Mouse (Mus musculus) urinary bladder, postnatal 25 days (tissue): ENCODE results near the gene Grin2a.

ENCODE experiments used
- DNase-seq: peaks from one replicate; pipeline ENCODE4 v3.0.0; 2022; ENCODE audit warnings: low spot score

The Grin2a gene

DNA sequence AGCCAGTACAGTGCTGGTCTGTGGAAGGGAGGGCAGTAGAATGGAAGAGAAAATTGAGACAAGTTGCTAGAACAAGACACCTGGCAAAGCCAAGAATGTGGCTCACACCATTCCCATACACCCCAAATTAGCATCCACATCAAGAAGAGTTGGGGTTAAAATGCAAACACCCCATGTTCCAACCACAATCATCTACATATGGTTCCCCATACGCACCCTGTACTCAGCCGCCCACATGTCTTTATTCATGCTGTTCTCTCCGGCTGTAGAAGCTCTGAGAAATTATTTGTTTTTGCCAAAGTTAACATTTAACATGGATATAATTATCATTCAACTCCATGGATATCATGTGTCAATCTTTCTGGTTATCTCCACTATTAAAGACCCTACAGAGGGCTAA is 22.7 kb downstream of the Grin2a start:
- no peak for DNase-seq

DNA sequence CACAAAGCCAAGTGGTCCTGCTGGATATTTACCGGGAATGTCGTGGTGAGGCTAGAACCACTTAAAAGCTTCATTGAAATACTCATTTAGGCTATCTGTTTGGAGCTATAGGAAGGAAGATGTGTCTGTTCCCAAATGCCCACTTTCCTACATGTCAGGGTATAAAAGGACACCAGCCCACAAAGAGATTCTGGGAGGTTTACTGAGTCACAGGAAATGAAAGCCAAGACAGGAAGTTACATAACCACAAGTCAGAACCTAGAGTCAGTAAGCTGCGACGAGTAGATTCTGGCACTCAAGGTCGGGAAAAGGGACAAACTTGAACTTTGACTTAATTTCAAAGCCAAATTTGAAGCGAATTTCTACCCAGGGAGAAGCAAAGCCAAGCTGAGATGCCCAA is 30.9 kb downstream of the Grin2a start:
- no peak for DNase-seq

GRCm38 (mm10) chr16:9962482-9962881 is 32.9 kb downstream of the Grin2a start:
- DNase-seq: no peak

GRCm38 (mm10) chr16:9959340-9959739 is 36.0 kb downstream of the Grin2a start:
- DNase-seq: no peak

GRCm38 (mm10) chr16:9954266-9954665 is 41.1 kb downstream of the Grin2a start:
- no peak for DNase-seq

DNA sequence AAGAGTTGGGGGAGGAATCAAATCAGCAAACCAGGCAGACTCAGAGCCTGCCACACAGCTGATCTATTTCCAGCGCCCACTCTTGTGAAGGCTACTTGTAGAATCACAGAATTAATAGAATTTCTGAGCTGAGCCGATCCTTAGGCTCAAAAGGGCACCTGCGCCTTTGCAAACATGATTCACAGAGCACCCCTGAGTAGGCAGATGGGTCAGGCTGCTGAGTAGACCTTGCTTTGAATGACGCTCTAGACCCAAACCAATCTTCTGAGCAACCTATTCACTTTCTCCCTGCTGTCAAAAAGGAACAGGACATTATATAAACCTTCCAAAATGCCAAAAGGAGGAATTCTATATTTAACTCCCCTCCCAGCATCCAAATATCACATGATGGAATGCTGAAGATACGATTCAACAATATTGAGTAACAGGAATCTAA is 41.9 kb downstream of the Grin2a start:
- DNase-seq: no peak

- no peak for DNase-seq
Observed at GRCm38 (mm10) chr16:9949250-9949649, 46.1 kb downstream of the Grin2a start.

DNA sequence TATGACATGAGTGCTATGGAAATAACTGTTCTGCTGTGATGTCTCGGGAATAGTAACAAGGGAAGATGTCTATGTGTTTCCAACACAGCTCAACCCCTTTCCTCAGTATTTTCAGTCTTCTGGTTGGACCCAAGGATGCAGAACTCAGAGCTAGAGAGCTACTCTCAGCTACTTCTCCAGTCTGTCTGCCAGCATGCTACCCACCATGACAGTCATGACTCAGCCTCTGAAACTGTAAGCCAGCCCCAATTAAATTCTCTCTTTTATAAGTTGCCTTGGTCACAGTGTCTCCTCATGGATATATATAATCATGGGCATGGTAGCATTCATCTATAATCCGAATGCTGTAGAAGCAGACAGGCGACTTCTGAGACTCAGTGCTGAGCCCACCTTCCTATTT is 47.9 kb downstream of the Grin2a start:
- no peak for DNase-seq

- no peak for DNase-seq
Observed at GRCm38 (mm10) chr16:9944836-9945235, 50.5 kb downstream of the Grin2a start.

DNA sequence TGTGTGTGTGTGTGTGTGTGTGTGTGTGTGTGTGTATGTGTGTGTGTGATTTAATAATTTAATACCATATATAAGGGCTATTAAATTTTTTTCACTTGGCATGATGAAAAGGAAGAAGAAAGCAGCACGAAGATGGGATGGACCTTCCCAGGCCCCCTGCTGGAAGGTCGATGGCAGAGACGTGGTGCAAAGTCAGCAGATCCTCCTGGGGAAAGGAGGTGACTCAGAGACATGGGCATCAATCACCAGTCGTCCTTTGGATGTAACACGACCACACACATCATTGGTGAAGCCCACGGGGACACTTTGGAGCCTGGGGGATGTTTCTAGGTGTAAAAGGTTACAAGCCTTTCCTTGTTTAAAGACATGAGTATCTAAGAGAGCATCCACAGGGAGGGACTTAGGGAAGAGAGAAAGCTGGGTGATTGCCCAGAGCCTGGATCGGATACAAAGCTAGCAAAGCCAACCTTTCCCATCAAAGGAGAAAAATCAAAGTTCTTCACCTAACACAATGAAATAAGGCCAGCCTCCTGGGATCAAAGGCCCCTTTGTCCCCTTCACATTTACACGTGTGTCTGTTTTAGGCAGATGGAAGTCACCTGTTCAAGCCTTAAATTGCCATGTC is 53.9 kb downstream of the Grin2a start:
- DNase-seq: no peak

DNA sequence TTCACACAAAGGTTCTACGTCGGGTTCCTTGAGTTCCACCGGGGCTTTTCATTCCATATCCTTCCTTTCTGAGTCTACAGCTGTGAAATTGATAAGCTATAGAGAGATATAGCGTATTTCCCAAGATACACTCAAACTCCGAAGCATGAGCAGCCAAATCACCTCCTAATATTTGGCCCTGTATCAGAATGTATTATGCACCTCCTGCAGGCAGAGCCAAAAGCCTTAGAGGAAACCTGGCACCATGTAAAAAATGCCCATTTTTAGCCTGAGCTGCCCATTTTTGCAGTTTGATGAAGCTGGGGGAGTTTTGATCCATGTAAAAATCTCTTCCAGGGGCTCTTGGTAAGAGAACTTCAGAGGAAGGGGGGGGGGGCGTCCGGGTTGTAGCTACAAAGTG is 54.6 kb downstream of the Grin2a start:
- no peak for DNase-seq

DNA sequence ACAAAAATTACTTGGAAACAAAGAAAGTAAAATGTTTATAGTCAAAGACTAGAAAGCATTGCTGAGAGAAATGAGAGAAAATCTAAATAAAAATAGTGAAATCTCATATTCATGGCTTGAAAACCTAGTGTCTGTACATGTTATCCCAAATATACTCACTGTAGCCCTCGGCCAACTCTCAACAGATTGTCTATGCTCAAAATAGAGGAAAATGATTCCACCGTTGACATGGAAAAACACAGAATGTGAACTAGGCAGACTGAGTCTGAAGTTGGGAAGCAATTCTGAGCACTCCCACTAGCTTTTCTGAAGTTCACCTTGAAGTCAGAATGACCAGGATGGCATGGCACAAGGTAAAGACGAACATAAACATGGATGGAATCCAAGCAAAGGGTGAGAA is 84.7 kb downstream of the Grin2a start:
- DNase-seq: no peak

- no peak for DNase-seq
Observed at GRCm38 (mm10) chr16:9909225-9909624, 86.1 kb downstream of the Grin2a start.

DNA sequence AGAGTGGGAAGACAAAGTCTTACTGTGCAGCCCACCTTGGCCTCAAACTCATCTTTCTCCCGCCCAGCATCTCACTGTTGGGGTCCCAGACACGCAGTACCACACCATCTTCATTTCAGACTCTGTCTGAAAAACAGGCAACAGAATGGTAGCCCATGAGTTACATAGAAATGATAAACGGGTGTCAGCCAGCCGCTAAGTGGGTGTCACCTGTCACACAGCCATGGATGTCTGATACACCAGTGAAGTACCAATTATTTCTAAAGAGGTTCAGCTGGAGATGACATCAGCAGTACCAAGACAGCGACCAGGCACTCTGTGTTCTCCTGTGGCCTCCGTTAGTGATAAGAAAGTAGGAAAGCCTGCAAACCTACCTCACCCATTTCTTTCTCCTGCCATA is 90.9 kb downstream of the Grin2a start:
- no peak for DNase-seq

DNA sequence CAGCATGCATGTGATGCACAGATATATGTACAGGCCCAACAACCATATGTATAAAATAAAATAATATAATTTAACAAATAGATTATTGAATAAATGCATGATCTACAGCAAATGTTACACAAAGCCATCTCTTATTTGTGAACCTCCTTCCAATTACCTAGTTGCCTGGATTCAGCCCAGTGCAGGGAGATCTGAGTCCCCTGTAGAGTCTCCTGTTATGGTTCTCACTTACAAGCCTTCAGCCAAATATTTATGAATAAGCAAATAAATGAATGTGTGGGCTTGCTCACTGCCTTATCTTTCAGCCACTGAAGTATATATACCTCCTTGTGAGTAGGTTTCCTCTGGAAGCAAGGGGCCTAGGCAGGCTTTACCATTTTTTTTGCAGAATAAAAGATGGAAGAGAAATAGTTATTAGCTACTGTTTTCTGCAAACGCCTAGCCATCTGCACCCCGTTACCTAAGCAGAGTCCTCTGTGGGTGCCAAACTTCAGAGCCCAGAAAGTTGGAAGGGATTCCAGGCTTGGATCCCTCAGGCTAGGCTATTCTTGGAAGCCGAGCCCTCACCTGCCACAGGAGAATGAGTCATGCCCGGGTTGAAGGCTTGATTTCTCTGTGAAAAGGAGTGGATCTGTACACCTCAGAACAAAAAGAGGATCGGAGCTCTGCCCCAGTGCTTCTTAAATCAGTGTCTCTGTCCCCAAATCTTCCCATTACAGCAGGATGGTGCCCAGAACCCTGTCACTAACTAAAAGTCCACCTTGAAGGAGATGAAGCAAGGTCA is 92.5 kb downstream of the Grin2a start:
- DNase-seq: no peak

- no peak for DNase-seq
Observed at GRCm38 (mm10) chr16:9901433-9901832, 93.9 kb downstream of the Grin2a start.

GRCm38 (mm10) chr16:9900996-9901395 is 94.4 kb downstream of the Grin2a start:
- DNase-seq: no peak

DNA sequence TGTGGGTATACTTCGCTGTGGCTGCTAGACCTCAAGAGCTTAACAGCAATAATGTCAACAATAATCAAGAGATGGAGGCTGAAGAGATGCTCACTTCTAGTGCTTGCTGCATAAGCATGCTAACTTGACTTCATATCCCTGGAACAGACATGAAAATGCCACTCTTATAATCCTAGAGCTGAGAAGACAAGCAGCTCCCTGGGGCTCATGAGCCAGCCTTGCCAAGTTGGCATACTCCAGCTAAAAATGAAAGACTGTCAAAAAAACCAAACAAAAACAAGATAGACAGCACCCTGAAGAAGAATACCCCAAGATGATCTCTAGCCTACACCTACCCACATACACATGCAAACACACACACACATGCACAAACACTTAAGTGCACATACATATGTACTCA is 95.2 kb downstream of the Grin2a start:
- no peak for DNase-seq

DNA sequence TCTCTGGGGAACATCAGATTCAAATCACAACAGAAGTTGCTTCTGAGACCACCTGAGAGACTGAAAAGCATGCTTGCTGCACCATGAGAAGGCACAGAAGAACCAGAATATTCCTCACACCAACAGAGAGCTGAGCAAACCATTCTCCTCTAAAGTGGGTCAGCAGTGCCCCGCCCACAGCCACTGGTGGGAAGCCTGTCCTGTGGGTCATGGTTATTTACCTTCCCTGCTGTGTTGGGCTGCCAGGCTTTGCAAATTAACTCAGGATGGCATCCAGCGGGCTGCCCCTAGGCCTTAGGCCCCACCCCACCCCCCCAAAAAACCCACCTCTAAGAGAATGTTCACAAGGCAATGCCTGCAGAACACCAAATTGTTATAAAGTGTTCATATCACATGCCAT is 96.2 kb downstream of the Grin2a start:
- no peak for DNase-seq

- DNase-seq: no peak
Observed at GRCm38 (mm10) chr16:9895581-9895980, 99.8 kb downstream of the Grin2a start.

- DNase-seq: no peak
Observed at GRCm38 (mm10) chr16:9886155-9886554, 109.2 kb downstream of the Grin2a start.

- no peak for DNase-seq
Observed at GRCm38 (mm10) chr16:9884141-9884540, 111.2 kb downstream of the Grin2a start.

DNA sequence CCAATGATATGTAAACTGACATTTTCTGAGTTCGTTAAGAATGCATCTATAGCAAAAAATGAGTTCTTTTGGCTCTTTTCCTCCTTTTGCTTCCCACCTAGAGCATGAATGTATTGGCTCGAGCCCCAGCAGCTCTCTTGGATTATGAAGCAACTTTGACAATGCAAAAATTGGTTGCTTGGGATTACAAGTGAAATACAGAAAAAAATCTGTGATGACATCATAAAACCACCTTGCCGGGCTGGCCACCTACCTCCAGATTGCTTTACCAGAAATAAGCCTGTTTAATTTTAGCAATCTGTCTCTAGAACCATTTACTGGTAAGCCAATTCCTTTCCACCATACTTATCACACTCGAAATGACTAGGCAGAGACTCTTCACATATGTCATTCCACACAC is 112.9 kb downstream of the Grin2a start:
- DNase-seq: no peak

DNA sequence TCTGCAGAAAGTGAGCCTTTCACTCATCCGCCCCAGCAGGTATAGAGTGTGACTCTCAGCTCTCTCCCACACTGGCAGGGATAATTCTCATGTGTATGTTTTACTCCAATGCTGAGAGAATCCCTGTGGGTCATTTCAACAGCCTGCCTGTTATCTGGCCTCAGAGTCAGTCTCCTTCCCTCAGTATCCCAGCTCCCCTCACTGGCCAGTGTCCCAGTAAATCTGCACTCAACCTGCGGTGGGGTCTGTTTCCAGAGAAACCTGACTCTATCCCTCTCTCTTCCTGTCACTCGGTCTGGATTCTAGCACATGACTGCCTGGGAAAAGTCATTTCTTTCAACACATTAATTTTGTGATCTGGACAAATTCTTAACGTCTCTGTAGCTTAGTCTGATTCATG is 122.4 kb downstream of the Grin2a start:
- DNase-seq: no peak
